In the genomic region with DNA sequence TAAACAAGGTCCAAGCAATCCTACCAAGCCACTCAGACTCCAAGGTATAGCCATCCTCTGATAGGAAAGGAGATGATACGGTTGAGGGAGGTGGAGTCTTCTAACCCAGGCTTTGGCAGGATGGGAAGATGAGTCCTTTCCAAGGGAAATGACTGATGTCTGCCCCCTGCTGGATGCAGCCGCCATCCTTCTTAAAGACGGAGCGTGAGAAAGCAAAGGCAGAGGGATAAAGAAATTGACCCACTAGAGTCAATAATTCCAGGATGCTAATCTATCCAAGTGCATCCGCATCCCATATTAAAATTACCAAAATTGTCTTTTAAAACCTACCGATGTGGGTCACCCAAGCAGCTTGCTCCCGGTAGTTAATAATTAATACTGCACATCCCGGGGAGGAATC, we compare ENCODE assay signal across 8 mouse cellular contexts.
DNase-seq lines count a peak whose midpoint lies in the region; ATAC-seq and TF ChIP-seq lines count a peak whose summit lies in the region.

No protein-coding gene starts in this region.

- H3K4me3 ChIP-seq in kidney, adult 2 months (ENCODE audit: insufficient read depth, low read depth, low read length) = no peak overlapping the region
- no peak overlapping the region for H3K4me3 ChIP-seq in kidney, embryonic 14.5 days (ENCODE audit: low read length)
- H3K4me3 ChIP-seq in forebrain, embryonic 16.5 days (replicated peaks; ENCODE audit: low read length) = no peak overlapping the region
- peak overlapping the region; percentile 7; the same call in 1 of the 2 replicates for H3K4me3 ChIP-seq in left cerebral cortex, adult 2 months
- H3K4me3 ChIP-seq in midbrain, postnatal 0 days (ENCODE audit: low read depth, low read length) = no peak overlapping the region
- H3K4me3 ChIP-seq in heart, embryonic 12.5 days = no peak overlapping the region

- peak; percentile 30; the same call in 1 of the 2 replicates for TF ChIP-seq CTCF in kidney, adult 2 months (conservative IDR thresholded peaks at IDR 0.05; ENCODE audit: insufficient read depth, insufficient read length, low read depth, low read length)
- peak; percentile 56 for TF ChIP-seq CTCF in left cerebral cortex, adult 2 months (IDR thresholded peaks at IDR 0.05)
- peak; percentile 79 for TF ChIP-seq CTCF in midbrain, postnatal 0 days (IDR thresholded peaks at IDR 0.05)

- no peak overlapping the region for H3K4me2 ChIP-seq in kidney, embryonic 14.5 days (replicated peaks; ENCODE audit: low read depth, low read length)
- peak overlapping the region; percentile 35 for H3K4me2 ChIP-seq in forebrain, embryonic 16.5 days (ENCODE audit: low read length)
- H3K4me2 ChIP-seq in midbrain, postnatal 0 days (ENCODE audit: low read depth, low read length, poor library complexity, severe bottlenecking) = peak overlapping the region; percentile 42
- H3K4me2 ChIP-seq in heart, embryonic 12.5 days = no peak overlapping the region

- no peaks in the 10 kb centered on the region for H3K27me3 ChIP-seq in kidney, adult 2 months (replicated peaks; ENCODE audit: control insufficient read depth, insufficient read depth, low read length)
- no peaks in the 10 kb centered on the region for H3K27me3 ChIP-seq in kidney, embryonic 14.5 days (ENCODE audit: control insufficient read depth, insufficient read depth, low read length)
- peaks cover 9% of the 10 kb centered on the region for H3K27me3 ChIP-seq in forebrain, embryonic 16.5 days (replicated peaks; ENCODE audit: control insufficient read depth, insufficient read depth, low read length)
- H3K27me3 ChIP-seq in midbrain, postnatal 0 days (ENCODE audit: insufficient read depth, low read length) = no peaks in the 10 kb centered on the region
- no peaks in the 10 kb centered on the region for H3K27me3 ChIP-seq in heart, embryonic 12.5 days (replicated peaks)

- no peak overlapping the region for H3K27ac ChIP-seq in kidney, adult 2 months (ENCODE audit: insufficient read depth, low read depth, low read length)
- H3K27ac ChIP-seq in kidney, embryonic 14.5 days (ENCODE audit: low read depth, low read length) = no peak overlapping the region
- no peak overlapping the region for H3K27ac ChIP-seq in forebrain, embryonic 16.5 days (ENCODE audit: low read length)
- no peak overlapping the region for H3K27ac ChIP-seq in left cerebral cortex, adult 2 months
- peak overlapping the region; percentile 65 for H3K27ac ChIP-seq in midbrain, postnatal 0 days (ENCODE audit: low read depth, low read length)
- no peak overlapping the region for H3K27ac ChIP-seq in heart, embryonic 12.5 days (ENCODE audit: poor library complexity, severe bottlenecking)

- peak; percentile 4 for DNase-seq in kidney, adult 2 months
- DNase-seq in adrenal gland, postnatal 10 days = peak; percentile 74
- peak; percentile 25 to 36 for DNase-seq in left cerebral cortex, adult 2 months (ENCODE audit: extremely low spot score in 1 of 2, low spot score in 2 of 2)
- DNase-seq in midbrain, postnatal 0 days (ENCODE audit: low spot score) = peak; percentile 62

- TF ChIP-seq POLR2A in kidney, adult 2 months (IDR thresholded peaks at IDR 0.05; ENCODE audit: low read depth, low read length) = no peak

- no peaks in the 10 kb centered on the region for H3K9me3 ChIP-seq in kidney, embryonic 14.5 days (ENCODE audit: control insufficient read depth, low read length)
- no peaks in the 10 kb centered on the region for H3K9me3 ChIP-seq in forebrain, embryonic 16.5 days (ENCODE audit: control insufficient read depth, low read length)
- H3K9me3 ChIP-seq in midbrain, postnatal 0 days (ENCODE audit: low read length) = no peaks in the 10 kb centered on the region
- no peaks in the 10 kb centered on the region for H3K9me3 ChIP-seq in heart, embryonic 12.5 days (replicated peaks)

- no peaks in the 10 kb centered on the region for H3K36me3 ChIP-seq in kidney, adult 2 months (ENCODE audit: control insufficient read depth, insufficient read depth, low read length)
- H3K36me3 ChIP-seq in kidney, embryonic 14.5 days (ENCODE audit: control insufficient read depth, insufficient read depth, low read length) = no peaks in the 10 kb centered on the region
- H3K36me3 ChIP-seq in forebrain, embryonic 16.5 days (ENCODE audit: control insufficient read depth, insufficient read depth) = no peaks in the 10 kb centered on the region
- H3K36me3 ChIP-seq in midbrain, postnatal 0 days (ENCODE audit: insufficient read depth, low read length) = no peaks in the 10 kb centered on the region
- no peaks in the 10 kb centered on the region for H3K36me3 ChIP-seq in heart, embryonic 12.5 days

- no peak overlapping the region for H3K9ac ChIP-seq in kidney, embryonic 14.5 days (ENCODE audit: low read depth, low read length)
- H3K9ac ChIP-seq in forebrain, embryonic 16.5 days (replicated peaks; ENCODE audit: low read depth, low read length) = no peak overlapping the region
- H3K9ac ChIP-seq in midbrain, postnatal 0 days (replicated peaks; ENCODE audit: low read length, poor library complexity, severe bottlenecking) = peak overlapping the region; percentile 44; the same call in 1 of the 2 replicates
- no peak overlapping the region for H3K9ac ChIP-seq in heart, embryonic 12.5 days

- WGBS in kidney, adult 2 months = 62% methylated on average over 8 of the region's 8 CpGs
- 69% methylated on average over 8 of the region's 8 CpGs for WGBS in kidney, embryonic 14.5 days
- 59% methylated on average over 8 of the region's 8 CpGs for WGBS in forebrain, embryonic 16.5 days
- whole genome bisulfite sequencing in midbrain, postnatal 0 days = 36% methylated on average over 8 of the region's 8 CpGs
- WGBS in heart, embryonic 12.5 days = 63% methylated on average over 8 of the region's 8 CpGs

- intact Hi-C loops in left cerebral cortex, adult 2 months (cut with DNase I) = loop anchor here (2.0 to 5.0 kb wide), 2 partner anchors 144 to 219 kb away; no protein-coding TSS in a partner anchor

- no peak for ATAC-seq in kidney, embryonic 14.5 days (ENCODE audit: low FRiP score, low TSS enrichment)
- no peak for ATAC-seq in forebrain, embryonic 16.5 days
- ATAC-seq in midbrain, postnatal 0 days (ENCODE audit: low FRiP score) = no peak
- no peak for ATAC-seq in heart, embryonic 12.5 days (ENCODE audit: insufficient number of reproducible peaks, low FRiP score)
- ATAC-seq in megakaryocyte progenitor cell, adult 5-6 weeks (replicated peaks; ENCODE audit: poor library complexity) = no peak

- no peaks in the 10 kb centered on the region for H3K4me1 ChIP-seq in kidney, adult 2 months (ENCODE audit: control insufficient read depth, insufficient read depth, low read length)
- peaks cover 4% of the 10 kb centered on the region; the same call in 1 of the 2 replicates for H3K4me1 ChIP-seq in kidney, embryonic 14.5 days (ENCODE audit: control insufficient read depth, insufficient read depth, low read length)
- H3K4me1 ChIP-seq in forebrain, embryonic 16.5 days (replicated peaks; ENCODE audit: control insufficient read depth, insufficient read depth, low read length) = peaks cover 17% of the 10 kb centered on the region
- peaks cover 7% of the 10 kb centered on the region for H3K4me1 ChIP-seq in midbrain, postnatal 0 days (ENCODE audit: insufficient read depth, low read length)
- no peaks in the 10 kb centered on the region for H3K4me1 ChIP-seq in heart, embryonic 12.5 days (replicated peaks)

Comparison
In these comparisons a context has a peak if more than half of its experiments do, and no peak if none do; other contexts are left out.
1. DNase-seq: peak in every context shown above with its lines; median percentile 74 in adrenal gland, postnatal 10 days; 62 in midbrain, postnatal 0 days; 30 in left cerebral cortex, adult 2 months; 4 in kidney, adult 2 months.
2. H3K4me2 ChIP-seq: peak in forebrain, embryonic 16.5 days (single experiment) and midbrain, postnatal 0 days (single experiment); none in kidney, embryonic 14.5 days (single experiment) and heart, embryonic 12.5 days (single experiment).
3. Peak in every context shown above with its lines, with median percentiles within 50 percentile points of each other: CTCF ChIP-seq.